ENCODE assay signal across 16 mouse cellular contexts in genomic region chr2:80612796-80613195, GRCm38 (mm10). TPM values are rescaled to one million over a fixed set of nuclear protein-coding genes. Genes with fewer than 3 reads are reported as not detected.
A peak's percentile ranks its signal among the peaks of the same experiment; 100 is the strongest.
DNase-seq lines count a peak whose midpoint lies in the region; ATAC-seq and TF ChIP-seq lines count a peak whose summit lies in the region.
"Had no signal": no experiment of that assay in that cellular context is flagged by ENCODE, and none has a peak within 500 bp of the region (broad histone marks: within the 10 kb centered on the region; RNA-seq: fewer than 3 reads in every experiment).

No protein-coding gene starts in this region.

- no peak overlapping the region for H3K4me3 ChIP-seq in forebrain, postnatal 0 days (ENCODE audit: low read depth, low read length)
- no peak overlapping the region for H3K4me3 ChIP-seq in forebrain, embryonic 13.5 days
- H3K4me3 ChIP-seq: heart, adult 2 months; kidney, embryonic 15.5 days; megakaryocyte, embryonic 14.5 days had no signal

- H3K4me2 ChIP-seq in forebrain, postnatal 0 days (ENCODE audit: low read depth), result no peak overlapping the region
- H3K4me2 ChIP-seq in forebrain, embryonic 13.5 days, result no peak overlapping the region
- H3K4me2 ChIP-seq: kidney, embryonic 15.5 days had no signal

- H3K27me3 ChIP-seq in forebrain, postnatal 0 days (ENCODE audit: insufficient read depth, low read length), result no peaks in the 10 kb centered on the region
- no peaks in the 10 kb centered on the region for H3K27me3 ChIP-seq in forebrain, embryonic 13.5 days
- H3K27me3 ChIP-seq: CH12.LX; kidney, embryonic 15.5 days; megakaryocyte, embryonic 14.5 days had no signal

- H3K9ac ChIP-seq in forebrain, postnatal 0 days, result no peak overlapping the region
- H3K9ac ChIP-seq in forebrain, embryonic 13.5 days, result no peak overlapping the region
- H3K9ac ChIP-seq: kidney, embryonic 15.5 days had no signal

- ATAC-seq in forebrain, postnatal 0 days, result no peak
- ATAC-seq in forebrain, embryonic 13.5 days, result no peak

- peak; percentile 51 for DNase-seq in forebrain, postnatal 0 days
- DNase-seq in lung, postnatal 10 days, result peak; percentile 5
- DNase-seq in lung, postnatal 25 days (ENCODE audit: low spot score), result no peak
- DNase-seq in brain, adult 2 months (ENCODE audit: low read depth, low spot score), result peak; percentile 90
- DNase-seq in layer of hippocampus, adult 9-11 months, result peak; percentile 88
- DNase-seq in gastrocnemius, adult 8-10 months (ENCODE audit: low spot score in 2 of 2), result no peak
- DNase-seq: adrenal gland, adult 8-10 months; heart, adult 2 months; heart, postnatal 10 days; lung, adult 2 months; spleen, adult 18-20 months; thymus, postnatal 36 days had no signal

- H3K36me3 ChIP-seq in forebrain, postnatal 0 days (ENCODE audit: insufficient read depth), result no peaks in the 10 kb centered on the region
- H3K36me3 ChIP-seq in forebrain, embryonic 13.5 days (ENCODE audit: poor library complexity, severe bottlenecking), result no peaks in the 10 kb centered on the region
- H3K36me3 ChIP-seq: kidney, embryonic 15.5 days had no signal

- no peak overlapping the region for H3K27ac ChIP-seq in forebrain, postnatal 0 days (ENCODE audit: low read depth, low read length)
- H3K27ac ChIP-seq in forebrain, embryonic 13.5 days, result no peak overlapping the region
- H3K27ac ChIP-seq: heart, adult 2 months; kidney, embryonic 15.5 days had no signal

- H3K4me1 ChIP-seq in forebrain, postnatal 0 days (ENCODE audit: insufficient read depth), result 0 out of 2 replicates have a peak, but pooled peaks cover 3% of the 10 kb centered on the region
- H3K4me1 ChIP-seq in forebrain, embryonic 13.5 days, result peaks cover 11% of the 10 kb centered on the region

- WGBS in forebrain, postnatal 0 days, result 34% methylated on average over 2 of the region's 2 CpGs
- 65% methylated on average over 2 of the region's 2 CpGs for WGBS in forebrain, embryonic 13.5 days

- TF ChIP-seq CTCF in forebrain, postnatal 0 days (IDR thresholded peaks at IDR 0.05; ENCODE audit: low read depth), result no peak

- H3K9me3 ChIP-seq in forebrain, postnatal 0 days (ENCODE audit: low read length), result no peaks in the 10 kb centered on the region
- no peaks in the 10 kb centered on the region for H3K9me3 ChIP-seq in forebrain, embryonic 13.5 days (replicated peaks)
- H3K9me3 ChIP-seq: kidney, embryonic 15.5 days had no signal

RNA-seq across cellular contexts. Expression of gene Dusp19, which starts 4.0 kb away (rescaled TPM):
- 20.2 and 20.5 TPM in 2 replicates for total RNA-seq in forebrain, postnatal 0 days (2014; rRNA removed)
- polyA plus RNA-seq in forebrain, postnatal 0 days (2015; fragmentation: Nextera tagmentation; extraction: Ambion mirVana), result 9.6 and 10.5 TPM in 2 replicates
- polyA plus RNA-seq in forebrain, embryonic 13.5 days (2015; fragmentation: Nextera tagmentation; extraction: Ambion mirVana), result 16.5 TPM in 2 replicates
- total RNA-seq in gastrocnemius, adult 8-10 months (2022), result 10 to 100 TPM in 1 of 4 experiments, 1 to 10 TPM in 3; 9.3 to 11.0 (median 9.5) TPM

RNA-seq across cellular contexts. Expression of gene Nup35, which starts 4.2 kb away (rescaled TPM):
- 46.1 and 49.2 TPM in 2 replicates for total RNA-seq in forebrain, postnatal 0 days (2014; rRNA removed)
- polyA plus RNA-seq in forebrain, postnatal 0 days (2015; fragmentation: Nextera tagmentation; extraction: Ambion mirVana), result 30.0 and 33.8 TPM in 2 replicates
- polyA plus RNA-seq in forebrain, embryonic 13.5 days (2015; fragmentation: Nextera tagmentation; extraction: Ambion mirVana), result 60.6 and 62.9 TPM in 2 replicates
- 1 to 10 TPM; 6.5 to 7.8 (median 7.3) TPM for total RNA-seq in gastrocnemius, adult 8-10 months (2022)

RNA-seq across cellular contexts. Expression of gene Nckap1, which starts 31.6 kb away (rescaled TPM):
- total RNA-seq in forebrain, postnatal 0 days (2014; rRNA removed), result 154 and 178 TPM in 2 replicates
- 67.6 and 90.0 TPM in 2 replicates for polyA plus RNA-seq in forebrain, postnatal 0 days (2015; fragmentation: Nextera tagmentation; extraction: Ambion mirVana)
- polyA plus RNA-seq in forebrain, embryonic 13.5 days (2015; fragmentation: Nextera tagmentation; extraction: Ambion mirVana), result 58.5 and 59.5 TPM in 2 replicates
- 10 to 100 TPM; 42.8 to 54.4 (median 44.4) TPM for total RNA-seq in gastrocnemius, adult 8-10 months (2022)

Comparison
In these comparisons a context has a peak if more than half of its experiments do, and no peak if none do; other contexts are left out.
1. DNase-seq: peak in forebrain, postnatal 0 days (single experiment), lung, postnatal 10 days (single experiment), brain, adult 2 months (single experiment) and layer of hippocampus, adult 9-11 months (single experiment); none in lung, postnatal 25 days (single experiment) and gastrocnemius, adult 8-10 months (0 of 2).